Mouse (Mus musculus): ENCODE data around the gene Atoh1.

- TF ChIP-seq POLR2A (IDR thresholded peaks at IDR 0.05; ENCODE audit: control insufficient read depth, extremely low read depth, insufficient read depth, low read length, poor library complexity) (no peak), CTCF (IDR thresholded peaks at IDR 0.05; ENCODE audit: borderline replicate concordance, control insufficient read depth, extremely low read depth, insufficient read depth, low read length, poor library complexity) (no peak)
Observed at GRCm38 (mm10) chr6:64754515-64754914, 25.6 kb downstream of the Atoh1 start.
